Comparison of ENCODE assay signal across 9 mouse cellular contexts in genomic region chr11:16257473-16257921, GRCm38 (mm10). TPM values are rescaled to one million over a fixed set of nuclear protein-coding genes. Genes with fewer than 3 reads are reported as not detected.
DNase-seq lines count a peak whose midpoint lies in the region; ATAC-seq and TF ChIP-seq lines count a peak whose summit lies in the region.
"Had no signal": no experiment of that assay in that cellular context is flagged by ENCODE, and none has a peak within 500 bp of the region (broad histone marks: within the 10 kb centered on the region; RNA-seq: fewer than 3 reads in every experiment).

Gene Vstm2a (plus strand): TSS chr11:16257724.

- no peaks in the 10 kb centered on the region for H3K36me3 ChIP-seq in heart, embryonic 12.5 days
- H3K36me3 ChIP-seq in forebrain, embryonic 16.5 days (ENCODE audit: control insufficient read depth, insufficient read depth) = no peaks in the 10 kb centered on the region
- no peaks in the 10 kb centered on the region for H3K36me3 ChIP-seq in limb, embryonic 10.5 days

- peak; percentile 40; the same call in 1 of the 2 replicates for TF ChIP-seq CTCF in olfactory bulb, adult 2 months (IDR thresholded peaks at IDR 0.05; ENCODE audit: insufficient read depth, low read depth, low read length)

- peak within 1 kb of the TSS; percentile 47 for H3K9ac ChIP-seq in heart, embryonic 12.5 days
- peak within 1 kb of the TSS; percentile 70 for H3K9ac ChIP-seq in forebrain, embryonic 16.5 days (replicated peaks; ENCODE audit: low read depth, low read length)

- under 1% methylated on average over 44 of the region's 44 CpGs for WGBS in heart, embryonic 12.5 days
- under 1% methylated on average over 44 of the region's 44 CpGs for WGBS in forebrain, embryonic 16.5 days
- WGBS in limb, embryonic 10.5 days = under 1% methylated on average over 44 of the region's 44 CpGs
- under 1% methylated on average over 44 of the region's 44 CpGs for WGBS in olfactory bulb, adult 2 months

- H3K27me3 ChIP-seq in heart, embryonic 12.5 days (replicated peaks) = peaks cover 44% of the 10 kb centered on the region
- no peaks in the 10 kb centered on the region for H3K27me3 ChIP-seq in forebrain, embryonic 16.5 days (replicated peaks; ENCODE audit: control insufficient read depth, insufficient read depth, low read length)
- H3K27me3 ChIP-seq in limb, embryonic 10.5 days (ENCODE audit: low read depth, poor library complexity, severe bottlenecking) = peaks cover 52% of the 10 kb centered on the region

- ATAC-seq in heart, embryonic 12.5 days (ENCODE audit: insufficient number of reproducible peaks, low FRiP score) = peak; percentile 33; the same call in 1 of the 2 replicates
- peak; percentile 80 for ATAC-seq in forebrain, embryonic 16.5 days

- H3K4me3 ChIP-seq in heart, embryonic 12.5 days = peak within 1 kb of the TSS; percentile 59
- H3K4me3 ChIP-seq in forebrain, embryonic 16.5 days (replicated peaks; ENCODE audit: low read length) = peak within 1 kb of the TSS; percentile 57
- H3K4me3 ChIP-seq in limb, embryonic 10.5 days = peak within 1 kb of the TSS; percentile 59
- H3K4me3 ChIP-seq in olfactory bulb, adult 2 months (ENCODE audit: insufficient read depth, low read depth, low read length) = peak within 1 kb of the TSS; percentile 76

- TF ChIP-seq POLR2A in olfactory bulb, adult 2 months (IDR thresholded peaks at IDR 0.05; ENCODE audit: insufficient read depth, low read depth, low read length) = peak; percentile 78

- no peaks in the 10 kb centered on the region for H3K9me3 ChIP-seq in heart, embryonic 12.5 days (replicated peaks)
- no peaks in the 10 kb centered on the region for H3K9me3 ChIP-seq in forebrain, embryonic 16.5 days (ENCODE audit: control insufficient read depth, low read length)
- no peaks in the 10 kb centered on the region for H3K9me3 ChIP-seq in limb, embryonic 10.5 days (replicated peaks)

- H3K27ac ChIP-seq in heart, embryonic 12.5 days (ENCODE audit: poor library complexity, severe bottlenecking) = no peak within 1 kb of the TSS
- H3K27ac ChIP-seq in forebrain, embryonic 16.5 days (ENCODE audit: low read length) = peak within 1 kb of the TSS; percentile 61
- H3K27ac ChIP-seq in limb, embryonic 10.5 days = no peak within 1 kb of the TSS
- peak within 1 kb of the TSS; percentile 84 for H3K27ac ChIP-seq in olfactory bulb, adult 2 months (ENCODE audit: insufficient read depth, low read depth, low read length)
- H3K27ac ChIP-seq: macrophage had no signal

- DNase-seq in heart, adult 11 months = no peak
- DNase-seq in cerebellum, adult 18-20 months = peak; percentile 64 to 76
- DNase-seq in kidney, adult 11 months = peak; percentile 28
- DNase-seq in limb, embryonic 10.5 days (ENCODE audit: low spot score) = peak; percentile 61
- DNase-seq in natural killer cell, adult 2 months (ENCODE audit: low spot score in 2 of 2) = no peak

- peaks cover 10% of the 10 kb centered on the region for H3K4me1 ChIP-seq in heart, embryonic 12.5 days (replicated peaks)
- H3K4me1 ChIP-seq in forebrain, embryonic 16.5 days (replicated peaks; ENCODE audit: control insufficient read depth, insufficient read depth, low read length) = peaks cover 17% of the 10 kb centered on the region
- peaks cover 8% of the 10 kb centered on the region; the same call in 1 of the 2 replicates for H3K4me1 ChIP-seq in limb, embryonic 10.5 days
- H3K4me1 ChIP-seq in olfactory bulb, adult 2 months (ENCODE audit: control insufficient read depth, insufficient read depth, low read length) = peaks cover 2% of the 10 kb centered on the region; the same call in 1 of the 2 replicates

- H3K4me2 ChIP-seq in heart, embryonic 12.5 days = peak within 1 kb of the TSS; percentile 96
- H3K4me2 ChIP-seq in forebrain, embryonic 16.5 days (ENCODE audit: low read length) = peak within 1 kb of the TSS; percentile 65

RNA-seq across cellular contexts. Expression of gene Vstm2a, which starts in this region (rescaled TPM):
- polyA plus RNA-seq in heart, embryonic 12.5 days (2016; fragmentation: Nextera tagmentation; extraction: Ambion mirVana) = 0.08 TPM in 1 of 2 replicates, not detected in the other
- polyA plus RNA-seq in forebrain, embryonic 16.5 days (2015; fragmentation: Nextera tagmentation; extraction: Ambion mirVana) = 53.4 and 63.1 TPM in 2 replicates
- polyA plus RNA-seq in limb, embryonic 10.5 days (2016; fragmentation: Nextera tagmentation; extraction: Ambion mirVana) = 0.48 and 0.74 TPM in 2 replicates
- polyA plus RNA-seq in olfactory bulb, adult 2 months (2012; ENCODE audit: insufficient read depth, insufficient read length, low replicate concordance, missing spikeins) = not detected in 2 replicates
- polyA plus RNA-seq: macrophage had no signal

Comparison
In these comparisons a context has a peak if more than half of its experiments do, and no peak if none do; other contexts are left out.
1. Peak in ATAC-seq, H3K4me3 ChIP-seq, H3K9ac ChIP-seq and H3K4me2 ChIP-seq in heart, embryonic 12.5 days; RNA of the gene not detected or under 1 TPM.
2. Peak in DNase-seq and H3K4me3 ChIP-seq in limb, embryonic 10.5 days; RNA of the gene not detected or under 1 TPM.
3. H3K27ac ChIP-seq: peak in forebrain, embryonic 16.5 days (single experiment) and olfactory bulb, adult 2 months (single experiment); none in heart, embryonic 12.5 days (single experiment) and limb, embryonic 10.5 days (single experiment).
4. DNase-seq: peak in cerebellum, adult 18-20 months (2 of 2) and kidney, adult 11 months (single experiment); none in heart, adult 11 months (single experiment) and natural killer cell, adult 2 months (0 of 2).
5. Peak in every context shown above with its lines, with median percentiles within 50 percentile points of each other: H3K4me3 ChIP-seq.